Mouse (Mus musculus) lung, postnatal 36 days (tissue): ENCODE measurements around the gene Zfp62.

ENCODE experiments used
- DNase-seq: peaks from one replicate; pipeline ENCODE4 v3.0.0; 2022; ENCODE audit warnings: mixed read lengths

Zfp62 gene

DNA sequence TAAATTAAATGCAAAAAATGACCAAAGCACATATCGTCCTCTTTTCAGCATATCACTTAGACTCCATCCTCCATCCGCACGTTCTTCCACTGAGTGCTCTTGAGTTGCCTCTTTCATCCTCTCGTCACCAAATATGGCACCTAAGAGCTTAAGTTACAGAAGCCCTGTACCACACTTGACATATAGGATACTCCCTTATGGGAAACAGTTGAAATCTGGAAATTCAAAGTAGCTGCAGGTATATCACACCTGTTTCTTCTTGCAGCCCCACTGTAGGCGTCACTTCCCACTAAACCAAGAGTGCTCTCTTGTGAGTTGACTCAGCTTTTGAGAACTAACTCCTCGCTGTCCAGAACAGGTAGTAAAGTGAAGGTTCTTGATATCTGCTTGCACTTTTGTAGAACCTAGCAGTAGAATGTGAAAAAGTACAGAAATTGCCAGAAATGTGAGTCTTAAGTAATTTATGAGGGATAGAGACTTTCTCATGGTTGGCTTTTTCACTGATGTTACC is 2.0 kb downstream of the Zfp62 start:
- DNase-seq, result peak; percentile 27

DNA sequence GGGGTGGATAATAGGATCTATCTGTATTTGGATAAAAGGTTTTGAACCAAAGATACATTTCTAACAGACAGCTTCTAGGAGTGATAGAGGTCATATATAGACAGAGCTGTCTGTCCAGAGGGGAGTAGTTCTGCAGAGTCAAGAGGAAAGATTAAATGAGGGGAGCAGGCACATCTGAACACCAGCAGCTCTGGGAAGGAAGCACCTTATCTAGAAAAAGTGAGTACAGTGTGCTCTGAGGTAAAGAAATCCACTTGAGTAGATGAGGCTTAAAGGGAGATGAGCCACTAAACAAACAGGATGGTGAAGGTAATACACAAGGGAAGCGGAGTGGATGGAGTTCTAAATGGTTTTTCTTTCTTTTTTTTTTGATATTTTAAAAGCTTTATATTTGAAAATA is 4.4 kb downstream of the Zfp62 start:
- DNase-seq, result no peak

DNA sequence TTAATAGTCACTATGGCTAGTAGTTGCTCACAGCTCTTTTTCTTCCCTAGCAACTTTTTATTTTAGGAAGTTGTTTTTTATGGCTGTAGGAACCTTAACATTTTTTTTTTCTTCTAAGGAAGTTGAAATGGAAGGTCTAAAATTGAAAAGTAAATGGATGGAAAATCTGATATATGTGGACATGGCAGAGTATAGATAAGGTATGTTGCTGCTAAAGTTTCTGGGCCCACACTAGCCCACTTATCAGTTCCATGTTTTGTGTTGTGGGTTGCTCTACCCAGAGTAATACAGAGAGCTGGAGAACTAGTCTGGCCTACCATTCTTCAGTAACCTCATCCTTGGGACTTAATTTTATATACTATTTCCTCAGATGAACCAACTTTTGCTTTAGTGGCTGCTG is 9.5 kb downstream of the Zfp62 start:
- DNase-seq, result no peak

DNA sequence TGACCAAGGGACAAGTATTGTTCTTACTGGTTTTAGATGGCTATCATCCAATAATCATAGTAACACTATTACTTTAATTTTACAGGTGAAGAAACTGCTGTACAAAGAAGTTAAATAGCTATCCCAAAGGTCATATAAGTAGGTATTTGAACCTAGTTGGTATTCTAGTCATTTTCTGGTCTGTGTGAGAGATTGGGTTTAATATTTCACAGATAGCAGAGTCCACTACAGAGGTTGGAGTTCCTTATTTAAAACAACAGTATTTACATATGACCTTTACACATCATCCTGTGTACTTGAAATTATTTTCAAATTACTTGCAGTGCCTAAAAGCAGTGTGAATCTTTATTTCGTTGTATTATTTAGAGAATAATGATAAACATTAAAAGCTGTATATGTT is 10.4 kb downstream of the Zfp62 start:
- no peak for DNase-seq

DNA sequence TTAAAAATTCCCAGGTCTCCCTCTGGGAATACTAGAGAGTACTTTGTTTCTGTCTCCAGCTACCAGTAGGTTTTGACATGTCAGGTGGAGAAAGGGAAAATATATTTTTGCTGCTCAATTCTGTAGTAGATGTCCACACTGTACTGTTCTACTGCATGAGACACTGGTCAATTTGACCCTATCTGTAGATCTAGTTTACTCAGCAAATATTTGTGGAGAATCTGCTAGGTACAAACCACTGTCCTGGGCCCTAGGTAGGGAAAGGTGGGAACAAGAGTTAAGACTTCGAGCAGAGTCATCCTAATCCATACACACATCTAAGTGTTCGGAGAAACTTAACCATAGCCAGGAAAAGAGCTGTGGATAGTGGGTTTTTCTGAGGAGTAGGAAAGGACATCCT is 16.2 kb downstream of the Zfp62 start:
- DNase-seq, result no peak

- DNase-seq, result peak; percentile 52
These were observed 21.4 kb downstream of the Zfp62 start for GRCm38 (mm10) chr11:49224455-49224854.

- DNase-seq, result no peak
These were observed 29.7 kb downstream of the Zfp62 start for GRCm38 (mm10) chr11:49232781-49233180.

DNA sequence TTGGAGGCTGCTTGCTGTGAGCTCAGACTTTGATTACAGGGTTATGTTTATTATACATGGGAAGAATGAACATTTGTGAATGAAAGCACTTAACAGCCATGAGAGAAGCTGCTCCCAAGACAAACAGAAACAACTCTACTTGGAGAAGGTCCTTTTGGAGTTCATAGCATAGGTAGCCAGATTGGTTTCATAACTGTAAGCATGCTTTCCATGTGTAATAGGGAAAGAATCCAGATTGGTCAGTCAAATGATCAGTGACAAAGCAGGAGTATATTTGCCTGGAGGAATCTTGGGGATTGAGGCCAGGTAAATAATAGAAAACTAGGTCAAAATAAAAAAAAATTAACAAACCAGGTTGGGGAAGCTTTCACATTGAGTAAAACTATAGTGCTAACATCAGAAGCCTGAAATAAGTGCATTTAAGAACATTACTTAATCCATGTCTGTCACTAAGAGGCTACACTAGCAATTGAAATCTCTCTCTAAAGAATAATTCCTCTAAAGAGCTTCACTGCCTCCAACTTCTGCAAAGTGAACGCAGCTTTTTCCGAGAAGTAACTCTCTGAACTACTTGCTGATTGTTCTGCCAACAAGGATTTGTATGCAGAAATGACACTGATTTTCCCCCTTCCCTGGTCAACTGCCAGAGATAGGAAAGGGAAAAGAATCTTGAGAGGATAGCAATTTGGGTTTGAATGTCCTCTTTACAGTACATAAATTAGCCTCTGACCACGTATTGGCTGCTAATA is 32.5 kb downstream of the Zfp62 start:
- no peak for DNase-seq

GRCm38 (mm10) chr11:49236891-49237290 is 33.8 kb downstream of the Zfp62 start:
- DNase-seq, result no peak

GRCm38 (mm10) chr11:49237532-49237931 is 34.4 kb downstream of the Zfp62 start:
- DNase-seq, result no peak

GRCm38 (mm10) chr11:49240310-49240709 is 37.2 kb downstream of the Zfp62 start:
- no peak for DNase-seq

DNA sequence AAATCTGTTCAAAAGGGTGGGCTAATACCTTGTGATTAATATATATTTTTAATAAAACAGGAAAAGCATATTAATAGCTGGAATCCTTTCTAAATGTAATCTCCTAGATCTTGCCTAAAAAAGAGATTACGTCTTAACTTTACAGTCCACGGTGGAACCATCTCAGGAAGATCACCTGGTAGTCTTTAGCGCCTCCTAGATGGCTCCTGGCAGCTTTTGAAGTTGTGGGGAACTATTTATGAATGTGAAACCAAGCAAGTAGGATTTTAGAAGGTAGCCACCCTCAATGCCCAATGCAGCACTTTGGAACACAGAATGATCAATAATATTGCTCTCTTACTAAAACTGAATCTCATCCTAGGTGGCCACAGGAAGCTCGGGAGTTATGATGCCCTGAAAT is 37.8 kb downstream of the Zfp62 start:
- no peak for DNase-seq

DNA sequence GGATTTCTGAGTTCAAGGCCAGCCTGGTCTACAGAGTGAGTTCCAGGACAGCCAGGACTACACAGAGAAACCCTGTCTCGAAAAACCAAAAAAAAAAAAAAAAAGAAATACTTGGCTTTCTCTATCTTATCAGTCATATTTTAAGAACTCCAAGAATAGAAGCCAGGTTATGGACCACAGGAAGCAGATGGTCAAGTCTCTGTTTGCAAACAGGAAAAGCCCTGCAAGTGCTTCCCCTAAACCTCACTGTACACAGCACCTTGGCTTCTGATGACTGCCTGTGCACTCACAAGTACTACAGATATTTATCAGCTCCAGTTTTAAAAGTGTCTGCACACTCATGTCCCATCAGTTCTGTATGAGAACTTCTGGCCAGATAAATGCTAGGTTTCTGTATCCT is 38.4 kb downstream of the Zfp62 start:
- no peak for DNase-seq

GRCm38 (mm10) chr11:49242944-49243626 is 40.0 kb downstream of the Zfp62 start:
- DNase-seq, result no peak

DNA sequence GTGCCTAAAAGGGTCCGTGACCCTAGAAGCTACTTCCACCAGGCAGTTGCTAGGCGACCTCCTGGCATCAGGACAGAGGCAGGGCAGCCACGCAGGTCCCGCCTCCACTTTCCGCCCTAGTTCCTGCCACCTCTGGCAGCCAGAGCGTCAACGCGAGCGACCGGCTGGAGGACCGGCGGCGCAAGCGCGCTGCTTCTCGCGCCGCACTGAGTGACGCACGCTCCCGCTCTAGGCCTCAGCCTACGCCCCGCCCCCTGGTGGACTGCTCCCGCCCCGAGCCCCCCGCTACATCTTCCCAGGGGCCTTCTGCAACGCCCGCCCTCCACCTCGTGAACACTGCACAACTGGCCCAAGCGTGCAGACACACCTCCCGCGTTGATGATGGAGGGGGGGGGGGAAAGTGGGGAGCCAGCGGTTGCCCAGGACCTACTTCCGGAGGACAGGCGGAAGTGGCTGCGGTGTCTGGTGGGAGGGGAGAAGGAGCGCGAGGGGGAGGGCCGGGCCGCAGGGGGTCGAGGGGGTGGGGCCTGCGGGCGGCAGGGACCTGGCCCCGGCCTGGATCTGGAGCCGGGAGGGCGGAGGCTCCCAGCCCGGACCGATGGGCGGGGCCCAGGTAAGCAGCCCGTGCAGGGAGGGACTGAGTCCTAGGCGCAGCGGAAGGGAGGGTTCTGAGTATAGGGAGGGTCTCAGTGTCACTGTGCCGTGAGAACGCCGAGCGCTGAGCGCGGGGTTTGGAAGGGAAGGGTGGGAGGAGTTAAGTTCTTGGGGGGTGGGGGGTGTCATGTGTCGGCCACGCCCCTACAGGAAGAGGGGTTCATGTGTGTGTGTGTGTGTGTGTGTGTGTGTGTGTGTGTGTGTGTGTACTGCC is 40.9 kb downstream of the Zfp62 start, which contains the start of gene Mgat1:
Mgat1 (plus strand) TSS at position 465 of the 868 bp plus-strand sequence.
- DNase-seq, result peak; percentile 97

GRCm38 (mm10) chr11:49244595-49244930 is 41.5 kb downstream of the Zfp62 start:
- DNase-seq, result no peak

GRCm38 (mm10) chr11:49245176-49245575 is 42.1 kb downstream of the Zfp62 start:
- DNase-seq, result peak; percentile 70

- DNase-seq, result peak; percentile 66
These were observed 42.7 kb downstream of the Zfp62 start for GRCm38 (mm10) chr11:49245634-49246415.

GRCm38 (mm10) chr11:49246523-49246922 is 43.4 kb downstream of the Zfp62 start:
- DNase-seq, result no peak

GRCm38 (mm10) chr11:49247255-49247654 is 44.2 kb downstream of the Zfp62 start:
- DNase-seq, result no peak

DNA sequence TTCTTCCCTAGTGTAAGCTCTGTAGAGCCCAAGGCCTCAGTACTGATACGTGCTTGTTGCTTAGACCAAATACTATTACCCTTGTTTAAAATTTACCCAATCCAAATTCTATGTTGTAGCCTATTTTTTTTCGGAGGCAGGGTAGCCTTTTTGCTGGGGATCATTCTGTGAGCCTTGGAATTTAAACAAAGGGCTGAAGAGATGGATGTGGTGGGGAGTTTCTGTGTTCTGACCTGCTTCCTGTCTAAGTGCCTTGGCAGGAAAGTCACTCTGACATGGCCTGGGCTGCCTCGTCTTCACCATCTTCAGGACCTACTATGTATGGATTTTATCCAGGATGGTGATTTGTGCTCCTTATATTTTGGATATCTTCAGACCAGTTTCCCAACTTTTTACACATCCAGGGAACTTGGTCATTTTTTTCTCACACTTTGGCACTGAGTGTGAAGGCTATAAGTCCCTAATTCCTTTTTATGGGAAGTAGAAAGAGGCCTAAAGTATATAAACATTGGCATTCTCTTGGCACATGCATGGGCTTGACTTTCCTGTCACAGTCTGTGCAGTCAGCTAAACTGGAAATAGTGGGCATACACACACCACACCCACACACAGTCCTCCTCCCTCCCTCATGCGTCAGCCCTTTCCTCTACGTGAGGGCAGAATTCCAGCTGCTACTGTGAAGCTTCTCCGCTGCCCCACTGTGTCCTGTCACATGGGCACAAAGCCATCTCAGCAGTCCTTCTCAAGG is 45.3 kb downstream of the Zfp62 start:
- DNase-seq, result peak; percentile 91
